Mouse (Mus musculus) hindbrain, embryonic 10.5 days (tissue): ENCODE measurements at regions not wholly inside any gene's neighbourhood (a gene's known extent, or its start where the extent isn't known, plus 50 kb on each side); places are given as distances from the start of the nearest gene placed in this dataset.
A peak's percentile ranks its signal among the peaks of the same experiment; 100 is the strongest.

Source experiments
- DNase-seq: peaks from one replicate; pipeline ENCODE4 v3.0.0-alpha.2; 2017; ENCODE audit warnings: low spot score
- H3K27ac ChIP-seq: fragments of 300-500 bp; sonication (generic); 2 replicates; pipeline ENCODE4 v1.5.1; 2016; ENCODE audit warnings: mild to moderate bottlenecking, moderate library complexity
- H3K27me3 ChIP-seq: fragments of 300-500 bp; sonication (generic); 2 replicates; pipeline ENCODE4 v1.6.1; 2016; ENCODE audit warnings: mild to moderate bottlenecking; ENCODE audit not compliant: poor library complexity, insufficient read depth, severe bottlenecking
- H3K36me3 ChIP-seq: fragments of 300-500 bp; sonication (generic); 2 replicates; pipeline ENCODE4 v1.6.1; 2016; ENCODE audit warnings: mild to moderate bottlenecking, moderate library complexity
- H3K4me1 ChIP-seq: fragments of 300-500 bp; sonication (generic); replicated peaks from 2 replicates; pipeline ENCODE4 v1.6.1; 2016; ENCODE audit warnings: mild to moderate bottlenecking
- H3K4me3 ChIP-seq: fragments of 300-500 bp; sonication (generic); 2 replicates; pipeline ENCODE4 v1.5.1; 2016; ENCODE audit warnings: mild to moderate bottlenecking, moderate library complexity
- H3K9me3 ChIP-seq: fragments of 300-500 bp; sonication (generic); 2 replicates; pipeline ENCODE4 v1.6.1; 2016; ENCODE audit warnings: mild to moderate bottlenecking, moderate library complexity
- WGBS: fragments of 180-500 bp; shearing (Covaris S2); methylation state at CpG from one replicate; pipeline ENCODE4 v1.1.7; 2016; 5-methylcytosine and 5-hydroxymethylcytosine counted together

DNA sequence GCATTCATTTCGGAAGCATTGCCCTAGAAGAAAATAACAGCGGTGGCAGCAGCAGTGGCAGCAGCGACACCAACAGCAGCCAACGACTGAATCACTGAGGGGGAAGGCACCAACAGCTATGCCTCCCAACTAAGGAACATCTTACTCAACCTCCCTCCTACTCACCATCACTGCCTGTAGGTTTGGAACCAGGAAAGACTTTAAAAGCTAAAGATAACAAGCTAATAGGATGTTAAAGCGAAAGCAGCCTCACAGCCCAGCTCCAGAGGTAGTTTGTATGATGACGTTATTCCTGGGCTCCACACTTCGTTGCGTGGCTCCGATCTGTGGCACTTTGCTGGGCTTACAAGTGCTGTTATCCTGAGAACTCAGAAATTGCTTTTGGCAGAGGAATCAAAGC, 289.6 kb downstream of the Cd83 start:
- Histone ChIP-seq H3K27me3 (no peaks in the 10 kb centered on the region), H3K36me3 (no peaks in the 10 kb centered on the region), H3K9me3 (no peaks in the 10 kb centered on the region), H3K27ac (no peak overlapping the region), H3K4me1 (no peaks in the 10 kb centered on the region), H3K4me3 (no peak overlapping the region)
- DNase-seq = no peak
- WGBS = 89% methylated on average over 9 of the region's 9 CpGs

DNA sequence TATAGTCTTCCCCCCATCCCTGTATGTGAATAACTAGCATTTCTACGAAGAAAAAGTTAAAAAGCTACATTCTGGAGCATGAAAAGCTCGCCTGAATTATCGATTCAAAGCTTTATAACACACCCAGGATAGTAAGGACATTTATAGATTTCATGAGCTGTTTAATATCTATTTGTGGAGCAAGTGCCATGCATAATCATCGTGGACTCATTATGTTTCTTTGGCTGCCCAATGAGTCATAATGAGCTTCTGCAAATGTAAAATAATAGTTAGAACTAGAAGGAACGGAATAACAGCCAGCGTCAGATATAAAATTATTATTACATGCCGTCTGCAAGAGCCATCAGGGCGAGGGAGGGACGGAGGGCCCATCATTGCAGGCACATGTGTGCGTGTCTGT, 292.4 kb downstream of the Cd83 start:
- H3K36me3 ChIP-seq = no peaks in the 10 kb centered on the region
- no peak for DNase-seq
- H3K4me3 ChIP-seq = no peak overlapping the region
- no peaks in the 10 kb centered on the region for H3K4me1 ChIP-seq
- H3K27ac ChIP-seq = no peak overlapping the region
- WGBS = 93% methylated on average over 10 of the region's 10 CpGs
- no peaks in the 10 kb centered on the region for H3K9me3 ChIP-seq
- no peaks in the 10 kb centered on the region for H3K27me3 ChIP-seq

DNA sequence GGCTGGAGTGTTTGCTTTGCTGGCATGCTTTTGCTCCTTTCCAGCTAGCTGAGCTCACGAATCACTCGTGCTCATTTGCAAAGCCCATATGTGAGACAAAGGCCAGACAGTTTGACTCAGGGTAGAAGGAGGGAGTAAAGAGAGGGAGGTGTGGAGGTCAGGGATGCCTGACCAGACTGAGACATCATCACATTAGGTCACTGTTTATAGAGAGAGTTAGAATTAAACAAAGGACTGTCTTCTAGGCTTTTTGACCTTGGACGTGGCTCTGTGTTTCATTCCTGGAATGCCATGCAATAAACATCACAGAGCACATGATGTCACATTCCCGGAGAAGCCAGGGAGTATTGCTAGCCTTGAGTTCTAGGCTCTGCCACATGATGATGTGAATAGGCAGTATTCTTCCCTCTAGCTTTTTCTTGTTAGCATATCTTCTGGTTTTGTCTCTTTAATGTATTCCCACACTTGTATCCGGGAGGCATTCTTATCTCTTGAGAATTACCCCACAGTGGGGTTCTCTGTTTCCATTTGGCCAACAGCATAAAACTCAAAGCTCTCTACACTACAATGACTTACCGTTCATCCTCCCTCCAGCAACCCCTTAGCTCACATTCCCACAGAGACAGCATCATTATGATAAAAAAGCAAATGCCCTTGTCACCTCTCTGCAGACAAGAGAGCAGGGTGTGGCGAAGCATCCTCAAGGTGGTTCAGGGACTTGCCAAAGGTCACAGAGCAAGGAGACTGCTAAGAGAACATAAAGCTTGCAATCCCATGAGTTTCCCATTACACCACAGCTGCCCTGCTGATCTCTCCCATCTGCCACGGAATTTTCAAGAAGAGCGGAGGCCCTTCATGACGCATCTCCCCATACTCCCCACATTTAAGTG, 301.3 kb downstream of the Cd83 start:
- Histone ChIP-seq H3K4me3 (no peak overlapping the region), H3K27ac (no peak overlapping the region), H3K27me3 (no peaks in the 10 kb centered on the region), H3K36me3 (no peaks in the 10 kb centered on the region), H3K9me3 (no peaks in the 10 kb centered on the region), H3K4me1 (peaks cover 14% of the 10 kb centered on the region; the same call in 1 of the 2 replicates)
- 71% methylated on average over 10 of the region's 10 CpGs for WGBS
- no peak for DNase-seq

DNA sequence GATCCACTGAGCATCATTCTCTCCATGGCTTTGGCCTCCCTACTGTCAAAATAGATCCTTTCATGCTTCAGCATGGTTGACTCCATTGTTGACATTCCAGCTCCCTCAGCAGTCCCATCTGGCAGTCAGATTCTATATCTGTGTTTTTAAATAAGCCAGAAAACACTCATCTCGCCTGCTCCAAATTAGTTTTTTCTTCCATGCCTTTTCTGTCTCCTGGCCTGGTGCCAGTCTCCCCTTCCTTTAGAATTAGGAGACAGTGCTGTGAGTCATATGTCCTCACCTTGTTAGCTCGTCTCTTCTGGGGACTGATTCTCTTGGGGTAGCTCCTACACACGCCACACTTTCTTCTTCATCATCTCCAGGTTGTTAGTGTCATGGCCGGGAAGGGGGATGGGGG, 302.2 kb downstream of the Cd83 start:
- no peak overlapping the region for H3K27ac ChIP-seq
- H3K4me3 ChIP-seq = no peak overlapping the region
- peaks cover 14% of the 10 kb centered on the region; the same call in 1 of the 2 replicates for H3K4me1 ChIP-seq
- DNase-seq = no peak
- no peaks in the 10 kb centered on the region for H3K27me3 ChIP-seq
- no peaks in the 10 kb centered on the region for H3K9me3 ChIP-seq
- 74% methylated on average over 4 of the region's 4 CpGs for WGBS
- no peaks in the 10 kb centered on the region for H3K36me3 ChIP-seq

DNA sequence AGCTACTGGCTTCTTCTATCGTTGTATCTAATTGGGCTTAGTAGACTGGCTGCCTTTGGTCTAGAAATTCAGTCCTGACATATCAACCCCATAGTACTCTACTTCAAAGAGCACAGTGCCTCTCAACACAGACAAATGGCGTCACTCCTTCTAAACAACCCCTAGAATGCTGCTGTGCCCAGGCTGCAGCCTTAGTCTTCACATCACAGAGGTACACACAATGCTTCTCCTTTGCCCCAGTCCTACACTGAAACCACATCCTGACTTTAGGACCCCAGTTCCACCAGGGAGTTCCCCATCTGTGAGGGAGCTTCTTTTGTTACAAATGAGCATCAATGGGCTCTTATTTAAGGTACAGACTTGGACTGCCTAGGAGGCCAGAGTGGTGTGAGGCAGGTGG, 312.6 kb downstream of the Cd83 start:
- H3K27ac ChIP-seq = no peak overlapping the region
- H3K27me3 ChIP-seq = peaks cover 26% of the 10 kb centered on the region
- 78% methylated on average over 2 of the region's 2 CpGs for WGBS
- H3K4me1 ChIP-seq = peaks cover 35% of the 10 kb centered on the region
- H3K9me3 ChIP-seq = no peaks in the 10 kb centered on the region
- no peaks in the 10 kb centered on the region for H3K36me3 ChIP-seq
- H3K4me3 ChIP-seq = no peak overlapping the region
- DNase-seq = no peak

DNA sequence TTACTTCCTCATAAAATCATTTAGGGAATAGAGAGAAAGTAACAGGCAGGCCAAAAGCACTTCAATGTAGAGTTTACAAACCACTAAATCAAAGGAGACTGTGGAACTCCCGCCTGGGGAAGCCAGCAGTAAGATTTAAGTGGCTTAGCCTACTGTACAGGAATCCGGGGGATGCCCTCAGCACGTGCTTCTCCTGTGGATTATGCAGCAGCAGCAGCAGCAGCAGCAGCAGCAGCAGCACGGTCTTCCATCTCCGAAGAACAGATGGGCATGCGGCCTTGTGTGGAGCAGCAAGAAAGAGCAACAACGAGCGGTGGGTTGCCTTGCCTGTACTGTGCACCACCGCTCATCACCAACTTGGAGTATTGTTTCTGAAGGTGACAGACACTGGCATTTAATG, 314.9 kb downstream of the Cd83 start:
- peaks cover 43% of the 10 kb centered on the region for H3K27me3 ChIP-seq

DNA sequence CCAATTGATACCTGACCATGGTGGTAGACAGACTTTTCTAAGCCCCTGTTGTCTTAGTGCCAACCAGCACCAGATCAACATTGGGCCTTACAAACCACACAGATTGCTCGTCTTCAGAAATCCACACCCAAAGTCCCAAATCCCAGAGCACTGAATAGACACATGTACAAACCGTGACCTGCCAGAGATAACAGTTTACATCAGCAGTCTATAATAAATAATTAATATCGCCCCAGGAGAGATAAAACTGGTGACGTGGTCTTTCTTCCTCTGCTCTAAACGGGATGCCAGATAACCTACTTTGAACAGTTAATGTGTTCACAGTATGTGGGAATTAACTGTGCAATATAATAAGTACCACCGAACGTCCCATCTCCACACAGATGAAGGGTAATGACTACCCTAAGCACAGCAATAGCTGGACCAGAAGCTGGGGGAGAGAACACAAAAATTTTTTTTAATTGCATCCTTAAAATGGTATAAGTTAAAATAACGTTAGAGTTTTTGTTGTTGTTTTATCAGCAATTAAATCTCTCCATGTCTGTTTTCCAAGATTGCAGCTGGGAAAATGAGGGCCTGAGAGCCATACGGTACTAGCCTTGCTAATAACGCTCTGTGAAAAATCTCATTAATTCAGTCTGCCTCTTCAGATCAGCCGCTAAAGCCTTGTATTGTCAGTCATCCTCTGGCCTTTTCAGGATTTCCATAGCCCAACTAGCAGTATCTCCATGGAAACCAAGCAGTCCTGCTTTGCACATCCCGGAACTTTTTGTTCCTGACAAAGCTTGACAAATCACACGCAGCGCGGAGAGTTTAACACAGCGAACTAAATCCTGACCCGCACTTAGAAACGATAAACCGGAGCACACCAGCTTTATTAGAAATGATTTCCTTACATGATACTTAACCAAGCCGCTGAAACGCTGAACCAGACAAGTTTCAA, 315.8 kb downstream of the Cd83 start:
- WGBS = 11% methylated on average over 21 of the region's 21 CpGs
- Histone ChIP-seq H3K36me3 (no peaks in the 10 kb centered on the region), H3K4me1 (peaks cover 47% of the 10 kb centered on the region), H3K4me3 (peak overlapping the region; percentile 45), H3K27ac (peak overlapping the region; percentile 84), H3K27me3 (peaks cover 49% of the 10 kb centered on the region), H3K9me3 (no peaks in the 10 kb centered on the region)
- peak; percentile 74 for DNase-seq

More for the DNA sequence above, 314.9 kb downstream of the Cd83 start:
- Histone ChIP-seq H3K27ac (peak overlapping the region; percentile 74), H3K36me3 (no peaks in the 10 kb centered on the region), H3K9me3 (no peaks in the 10 kb centered on the region), H3K4me1 (peaks cover 42% of the 10 kb centered on the region), H3K4me3 (no peak overlapping the region)
- 30% methylated on average over 9 of the region's 9 CpGs for WGBS
- peak; percentile 47 for DNase-seq

DNA sequence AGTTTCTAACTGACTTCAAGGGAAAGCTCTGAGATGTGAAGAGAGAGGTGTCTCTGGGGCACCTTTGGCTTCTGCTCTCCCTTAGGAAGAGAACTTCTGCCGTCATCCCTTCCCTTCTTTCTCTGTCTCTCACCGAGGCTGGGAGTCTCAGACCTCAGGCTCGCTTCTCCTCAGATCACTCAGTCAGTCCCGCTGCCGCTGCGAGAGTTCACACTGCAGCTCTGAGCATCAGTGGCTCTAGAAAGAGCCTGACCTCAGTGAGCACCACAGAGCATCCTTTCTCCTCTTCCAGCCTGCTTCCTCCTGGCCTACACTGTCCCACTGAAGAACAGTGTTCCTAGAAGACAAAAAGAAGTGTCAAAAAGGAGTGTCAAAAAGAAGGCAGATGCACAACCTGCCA, 316.6 kb downstream of the Cd83 start:
- Histone ChIP-seq H3K4me1 (peaks cover 49% of the 10 kb centered on the region), H3K9me3 (no peaks in the 10 kb centered on the region), H3K27ac (peak overlapping the region; percentile 84), H3K27me3 (peaks cover 57% of the 10 kb centered on the region), H3K4me3 (peak overlapping the region; percentile 45), H3K36me3 (no peaks in the 10 kb centered on the region)
- peak; percentile 45 for DNase-seq
- WGBS = 5% methylated on average over 6 of the region's 6 CpGs

DNA sequence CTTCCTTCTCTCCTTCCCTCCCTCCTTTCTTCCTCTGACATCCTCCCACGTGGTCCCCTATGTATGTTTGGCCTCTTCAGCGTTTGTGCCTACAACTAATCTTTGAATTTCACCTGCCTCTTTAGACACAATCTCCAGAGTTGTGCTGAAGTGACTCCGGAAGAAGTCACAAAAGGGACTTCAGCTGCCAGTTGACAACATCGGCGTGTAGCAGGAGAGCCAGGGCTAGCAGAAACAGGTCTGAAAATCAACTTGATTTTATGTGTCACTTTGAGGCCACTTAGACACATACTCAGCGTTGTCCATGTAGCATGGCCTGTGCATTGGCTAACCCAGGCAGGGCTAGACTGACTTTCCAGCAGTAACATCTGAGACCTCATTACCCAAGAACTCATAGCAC, 317.2 kb downstream of the Cd83 start:
- Histone ChIP-seq H3K4me1 (peaks cover 49% of the 10 kb centered on the region), H3K27me3 (peaks cover 58% of the 10 kb centered on the region), H3K27ac (peak overlapping the region; percentile 84)

DNA sequence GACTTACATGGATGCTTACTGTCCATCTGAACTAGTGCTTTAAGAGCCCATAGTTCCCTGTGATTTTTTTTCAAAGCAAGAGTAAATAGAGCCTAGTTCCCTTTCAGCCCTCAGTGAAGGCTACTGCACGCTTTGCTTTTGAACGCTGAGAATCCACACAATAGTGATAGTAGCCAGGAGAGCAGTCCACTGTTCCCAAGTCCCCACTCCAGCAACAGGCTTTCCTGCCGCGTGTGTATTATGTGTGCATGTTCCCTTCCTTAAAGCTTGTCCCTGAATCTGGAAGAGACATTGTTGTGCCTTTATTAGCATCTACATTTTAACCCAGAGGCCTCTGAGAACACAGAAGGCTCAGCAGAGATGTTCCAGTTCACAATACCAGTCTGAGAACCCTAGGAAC, 317.7 kb downstream of the Cd83 start:
- Histone ChIP-seq H3K9me3 (no peaks in the 10 kb centered on the region), H3K36me3 (no peaks in the 10 kb centered on the region), H3K4me1 (peaks cover 49% of the 10 kb centered on the region), H3K27me3 (peaks cover 57% of the 10 kb centered on the region), H3K4me3 (no peak overlapping the region), H3K27ac (peak overlapping the region; percentile 84)
- DNase-seq = no peak
- WGBS = 43% methylated on average over 4 of the region's 4 CpGs

More for the DNA sequence above, 317.2 kb downstream of the Cd83 start:
- no peaks in the 10 kb centered on the region for H3K36me3 ChIP-seq
- no peaks in the 10 kb centered on the region for H3K9me3 ChIP-seq
- H3K4me3 ChIP-seq = no peak overlapping the region
- no peak for DNase-seq
- 68% methylated on average over 6 of the region's 6 CpGs for WGBS

DNA sequence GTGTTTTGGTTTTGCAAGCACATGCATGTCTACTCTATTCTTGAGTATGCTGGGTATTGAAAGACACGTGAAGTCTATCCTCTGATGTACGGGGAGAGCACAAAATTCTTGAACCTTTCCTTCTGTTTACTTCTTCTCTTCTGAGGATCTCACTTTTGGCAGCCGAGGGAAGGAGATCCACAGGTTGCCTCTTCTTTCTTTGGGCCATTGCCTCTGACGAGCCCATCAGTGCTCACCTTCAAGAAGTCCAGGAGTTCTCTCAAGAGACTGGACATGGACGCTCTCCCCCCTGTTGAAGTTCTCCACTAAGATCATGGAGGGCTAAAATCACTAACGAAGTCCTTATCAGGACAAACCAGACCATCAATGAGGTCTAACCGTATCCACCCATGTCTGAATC, 318.8 kb downstream of the Cd83 start:
- Histone ChIP-seq H3K36me3 (no peaks in the 10 kb centered on the region), H3K4me1 (peaks cover 49% of the 10 kb centered on the region), H3K4me3 (no peak overlapping the region), H3K27ac (no peak overlapping the region), H3K27me3 (peaks cover 48% of the 10 kb centered on the region), H3K9me3 (no peaks in the 10 kb centered on the region)
- 93% methylated on average over 7 of the region's 7 CpGs for WGBS
- DNase-seq = no peak

DNA sequence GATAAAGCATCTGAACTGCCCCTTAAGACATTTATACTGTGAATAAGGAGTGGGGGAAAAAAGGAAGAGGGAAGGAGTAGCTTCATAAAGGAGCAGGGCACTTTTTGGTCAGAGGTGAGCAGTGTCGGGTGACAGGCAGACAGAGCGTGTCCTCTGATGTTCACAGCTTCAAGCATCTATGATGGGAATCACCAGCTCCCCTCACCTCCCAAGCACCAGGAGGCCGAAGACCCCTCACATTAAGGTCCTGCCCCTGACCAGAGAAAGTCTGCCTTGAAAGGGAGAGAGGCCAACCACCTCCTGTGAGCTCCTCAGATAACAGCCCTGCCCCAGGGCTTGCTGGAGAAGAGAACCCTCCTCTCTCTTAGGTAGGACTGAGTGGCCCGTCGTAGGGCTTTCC, 320.6 kb downstream of the Cd83 start:
- 48% methylated on average over 5 of the region's 5 CpGs for WGBS
- Histone ChIP-seq H3K27me3 (peaks cover 45% of the 10 kb centered on the region), H3K36me3 (no peaks in the 10 kb centered on the region), H3K27ac (no peak overlapping the region), H3K9me3 (no peaks in the 10 kb centered on the region), H3K4me3 (no peak overlapping the region), H3K4me1 (peaks cover 35% of the 10 kb centered on the region)
- DNase-seq = no peak

DNA sequence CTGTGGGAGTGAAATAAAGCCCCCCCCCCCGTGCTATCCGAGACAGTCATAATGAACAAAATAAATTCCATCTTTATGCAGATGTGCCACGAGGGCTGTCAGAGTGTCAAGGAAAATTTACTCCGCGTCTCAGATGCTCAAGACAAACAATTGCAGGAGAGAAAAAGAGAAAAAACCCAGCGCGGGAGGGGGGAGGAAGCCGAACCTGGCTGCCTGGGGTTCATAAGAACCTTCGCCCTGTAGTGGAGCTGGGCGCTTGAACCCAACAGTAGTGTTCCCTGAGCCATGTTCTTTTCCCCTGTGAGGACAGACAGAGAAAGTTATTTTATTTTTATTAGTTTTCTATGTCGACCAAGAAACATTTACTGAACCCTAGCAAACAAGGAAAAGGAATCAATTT, 324.1 kb downstream of the Cd83 start:
- DNase-seq = no peak
- no peaks in the 10 kb centered on the region for H3K36me3 ChIP-seq
- peaks cover 20% of the 10 kb centered on the region for H3K27me3 ChIP-seq
- H3K27ac ChIP-seq = no peak overlapping the region
- H3K4me1 ChIP-seq = peaks cover 7% of the 10 kb centered on the region
- WGBS = 77% methylated on average over 11 of the region's 11 CpGs
- no peak overlapping the region for H3K4me3 ChIP-seq
- no peaks in the 10 kb centered on the region for H3K9me3 ChIP-seq
